Mouse (Mus musculus) stomach, postnatal 0 days (tissue): ENCODE results near the gene Nfia.

Experiments used
- CTCF ChIP-seq: IDR thresholded peaks from 2 replicates; pipeline ENCODE4 v1.5.1; 2016; ENCODE audit warnings: antibody characterized with exemption, low read depth, mild to moderate bottlenecking, moderate library complexity
- EP300 ChIP-seq: optimal IDR thresholded peaks from 2 replicates; pipeline ENCODE3; 2016; ENCODE audit warnings: antibody characterized with exemption

DNA sequence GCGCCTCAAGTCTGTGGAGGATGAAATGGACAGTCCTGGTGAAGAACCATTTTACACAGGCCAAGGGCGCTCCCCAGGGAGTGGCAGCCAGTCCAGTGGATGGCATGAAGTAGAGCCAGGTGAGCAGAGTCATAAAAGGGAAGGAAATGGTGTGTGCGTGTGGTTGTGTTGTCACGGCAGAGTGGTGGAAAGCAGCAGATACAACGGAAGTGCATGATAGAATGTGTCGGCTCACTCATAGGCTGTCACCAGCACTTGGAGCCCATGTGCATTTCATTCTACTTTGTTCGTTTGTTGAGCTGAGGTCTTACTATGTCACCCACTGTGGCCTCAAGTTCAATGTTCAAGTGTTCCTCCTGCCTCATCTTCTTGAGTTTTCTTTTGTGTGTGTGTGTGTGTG is 248.3 kb downstream of the Nfia start:
- TF ChIP-seq CTCF (no peak), EP300 (no peak)
